Mouse (Mus musculus): ENCODE data around the gene Hs1bp3. TPM values are rescaled to one million over a fixed set of nuclear protein-coding genes. Genes with fewer than 3 reads are reported as not detected.
A peak's percentile ranks its signal among the peaks of the same experiment; 100 is the strongest.

The Hs1bp3 gene
- polyA plus RNA-seq, 1 experiment from 2014 or later: 20.0 TPM

GRCm38 (mm10) chr12:8365905-8366576 lies 52.8 kb downstream of the Hs1bp3 start:
- Histone ChIP-seq H3K27me3 (ENCODE audit: insufficient read depth, low read length) (no peaks in the 10 kb centered on the region), H3K36me3 (ENCODE audit: insufficient read depth, low read length) (no peaks in the 10 kb centered on the region), H3K9ac (replicated peaks; ENCODE audit: low read length) (no peak overlapping the region), H3K27ac (ENCODE audit: low read length) (no peak overlapping the region), H3K4me2 (replicated peaks; ENCODE audit: low read depth, low read length) (no peak overlapping the region), H3K9me3 (ENCODE audit: low read length) (no peaks in the 10 kb centered on the region), H3K4me1 (ENCODE audit: insufficient read depth, low read length) (peaks cover 4% of the 10 kb centered on the region; the same call in 1 of the 2 replicates), H3K4me3 (ENCODE audit: low read length) (no peak overlapping the region)
- 70% methylated on average over 5 of the region's 5 CpGs for WGBS
- ATAC-seq (ENCODE audit: low FRiP score, low TSS enrichment): no peak

DNA sequence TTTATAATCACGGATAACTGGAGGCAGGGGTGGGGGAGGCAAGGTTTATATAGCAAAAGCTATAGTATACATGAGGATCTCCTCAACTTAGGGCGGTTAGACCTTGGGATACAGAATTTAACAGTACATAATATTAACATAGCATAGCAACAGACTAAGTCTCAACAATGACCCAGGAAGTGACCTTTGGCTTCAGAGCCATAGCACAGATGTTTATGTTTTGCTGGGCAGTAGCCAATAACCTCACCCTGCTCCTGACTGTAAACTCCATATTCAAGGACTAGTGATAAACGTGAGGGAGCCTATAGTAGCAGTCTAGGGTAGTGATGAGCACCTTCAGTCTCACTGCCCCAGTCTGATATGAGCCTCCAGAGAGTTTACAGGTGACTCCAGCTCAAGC lies 53.5 kb downstream of the Hs1bp3 start:
- H3K4me2 ChIP-seq (replicated peaks; ENCODE audit: low read depth, low read length): no peak overlapping the region
- WGBS: 56% methylated on average over 3 of the region's 3 CpGs
- H3K9ac ChIP-seq (replicated peaks; ENCODE audit: low read length): no peak overlapping the region
- no peaks in the 10 kb centered on the region for H3K9me3 ChIP-seq (ENCODE audit: low read length)
- H3K4me3 ChIP-seq (ENCODE audit: low read length): no peak overlapping the region
- no peak for ATAC-seq (ENCODE audit: low FRiP score, low TSS enrichment)
- H3K4me1 ChIP-seq (ENCODE audit: insufficient read depth, low read length): peaks cover 4% of the 10 kb centered on the region; the same call in 1 of the 2 replicates
- H3K36me3 ChIP-seq (ENCODE audit: insufficient read depth, low read length): no peaks in the 10 kb centered on the region
- H3K27me3 ChIP-seq (ENCODE audit: insufficient read depth, low read length): no peaks in the 10 kb centered on the region
- H3K27ac ChIP-seq (ENCODE audit: low read length): no peak overlapping the region

DNA sequence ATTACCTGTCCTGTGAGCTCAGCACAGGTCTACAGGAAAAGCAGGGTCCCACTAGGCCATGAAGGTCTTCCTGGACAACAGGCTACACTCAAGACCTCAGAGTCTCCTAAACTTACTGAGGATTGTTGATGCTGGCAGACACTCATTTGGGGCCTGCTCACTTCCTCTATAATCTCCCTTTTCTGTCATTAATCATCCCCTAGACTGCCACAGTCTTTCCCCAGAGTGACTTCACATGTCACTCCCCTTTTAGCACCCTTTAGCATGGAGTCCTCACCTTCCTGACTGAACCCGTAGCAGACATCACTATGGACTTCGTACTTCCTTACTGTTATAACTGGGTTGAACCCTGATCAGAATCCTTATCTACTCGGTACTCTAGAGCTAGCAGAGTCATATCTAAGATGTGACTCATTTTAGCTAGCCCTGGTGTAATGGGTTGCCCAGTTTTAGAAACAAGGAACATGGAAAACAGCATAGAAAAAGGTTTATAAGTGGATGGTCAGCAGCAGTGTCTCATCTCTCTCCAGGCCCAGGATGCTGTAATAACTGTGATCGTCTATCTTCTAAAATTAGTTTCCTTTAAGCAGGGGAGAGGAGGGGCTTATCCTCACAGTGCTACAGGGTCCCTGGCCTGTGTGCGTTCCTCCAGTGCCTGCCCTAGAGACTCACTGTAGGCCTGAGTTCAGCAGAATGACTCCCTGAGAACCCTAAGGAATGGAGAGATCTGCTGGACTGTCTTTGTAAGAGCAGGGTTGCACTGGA lies 58.7 kb downstream of the Hs1bp3 start:
- Histone ChIP-seq H3K27ac (ENCODE audit: low read length) (no peak overlapping the region), H3K4me2 (replicated peaks; ENCODE audit: low read depth, low read length) (no peak overlapping the region), H3K36me3 (ENCODE audit: insufficient read depth, low read length) (no peaks in the 10 kb centered on the region), H3K9ac (replicated peaks; ENCODE audit: low read length) (no peak overlapping the region), H3K4me1 (ENCODE audit: insufficient read depth, low read length) (no peaks in the 10 kb centered on the region), H3K9me3 (ENCODE audit: low read length) (no peaks in the 10 kb centered on the region), H3K4me3 (ENCODE audit: low read length) (no peak overlapping the region), H3K27me3 (ENCODE audit: insufficient read depth, low read length) (no peaks in the 10 kb centered on the region)
- WGBS: 70% methylated on average over 5 of the region's 5 CpGs
- ATAC-seq (ENCODE audit: low FRiP score, low TSS enrichment): no peak; the same call in 1 of the 2 replicates

DNA sequence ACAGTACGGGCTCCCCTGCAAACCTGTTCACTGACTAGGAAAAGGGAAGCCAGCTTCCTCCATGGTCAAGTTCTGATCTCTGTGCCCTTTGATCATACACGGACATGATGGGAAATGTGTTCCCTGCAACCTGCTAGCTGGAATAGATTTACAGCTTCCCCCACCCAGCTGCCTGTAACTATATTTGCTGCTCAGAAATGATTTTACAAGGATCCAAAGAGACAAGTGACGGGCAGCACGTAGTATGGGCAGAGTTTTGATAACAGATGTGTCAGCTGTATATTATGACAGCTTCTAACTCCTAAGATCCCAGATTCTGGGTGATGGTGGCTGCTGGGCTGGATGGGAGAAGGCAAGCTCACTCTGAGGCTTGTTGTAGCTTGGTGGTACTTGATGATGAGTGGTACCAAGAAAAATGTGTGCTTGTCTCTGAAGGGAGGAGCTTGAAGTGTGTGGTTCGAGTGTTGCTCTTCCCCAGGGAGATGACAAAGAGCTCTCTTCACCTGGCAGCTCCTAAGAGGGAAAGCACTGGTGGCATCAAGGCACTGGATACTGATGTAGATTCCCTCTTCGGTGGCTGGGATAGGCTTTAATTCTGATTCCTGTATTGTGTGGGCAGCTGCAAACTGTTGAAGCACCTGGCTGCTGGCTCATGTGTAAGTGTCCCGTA lies 59.4 kb downstream of the Hs1bp3 start:
- no peaks in the 10 kb centered on the region for H3K36me3 ChIP-seq (ENCODE audit: insufficient read depth, low read length)
- 74% methylated on average over 7 of the region's 7 CpGs for WGBS
- H3K27ac ChIP-seq (ENCODE audit: low read length): no peak overlapping the region

GRCm38 (mm10) chr12:8373741-8374140 lies 60.5 kb downstream of the Hs1bp3 start:
- H3K9me3 ChIP-seq (ENCODE audit: low read length): no peaks in the 10 kb centered on the region
- no peak overlapping the region for H3K4me2 ChIP-seq (replicated peaks; ENCODE audit: low read depth, low read length)
- no peaks in the 10 kb centered on the region for H3K27me3 ChIP-seq (ENCODE audit: insufficient read depth, low read length)
- no peak overlapping the region for H3K9ac ChIP-seq (replicated peaks; ENCODE audit: low read length)
- H3K4me1 ChIP-seq (ENCODE audit: insufficient read depth, low read length): no peaks in the 10 kb centered on the region; the same call in 1 of the 2 replicates
- H3K27ac ChIP-seq (ENCODE audit: low read length): no peak overlapping the region
- H3K36me3 ChIP-seq (ENCODE audit: insufficient read depth, low read length): no peaks in the 10 kb centered on the region
- H3K4me3 ChIP-seq (ENCODE audit: low read length): no peak overlapping the region
- no peak for ATAC-seq (ENCODE audit: low FRiP score, low TSS enrichment)
- 86% methylated on average over 5 of the region's 5 CpGs for WGBS

More for the DNA sequence above, 59.4 kb downstream of the Hs1bp3 start:
- H3K9ac ChIP-seq (replicated peaks; ENCODE audit: low read length): no peak overlapping the region
- no peaks in the 10 kb centered on the region for H3K4me1 ChIP-seq (ENCODE audit: insufficient read depth, low read length)
- no peaks in the 10 kb centered on the region for H3K9me3 ChIP-seq (ENCODE audit: low read length)
- H3K4me2 ChIP-seq (replicated peaks; ENCODE audit: low read depth, low read length): no peak overlapping the region
- ATAC-seq (ENCODE audit: low FRiP score, low TSS enrichment): no peak
- H3K27me3 ChIP-seq (ENCODE audit: insufficient read depth, low read length): no peaks in the 10 kb centered on the region
- H3K4me3 ChIP-seq (ENCODE audit: low read length): no peak overlapping the region

GRCm38 (mm10) chr12:8377169-8377568 lies 63.9 kb downstream of the Hs1bp3 start:
- no peak overlapping the region for H3K9ac ChIP-seq (replicated peaks; ENCODE audit: low read length)
- no peaks in the 10 kb centered on the region for H3K27me3 ChIP-seq (ENCODE audit: insufficient read depth, low read length)
- no peak for ATAC-seq (ENCODE audit: low FRiP score, low TSS enrichment)
- no peak overlapping the region for H3K4me2 ChIP-seq (replicated peaks; ENCODE audit: low read depth, low read length)
- no peaks in the 10 kb centered on the region for H3K36me3 ChIP-seq (ENCODE audit: insufficient read depth, low read length)
- 91% methylated on average over 1 of the region's 1 CpGs for WGBS
- H3K9me3 ChIP-seq (ENCODE audit: low read length): no peaks in the 10 kb centered on the region
- H3K4me1 ChIP-seq (ENCODE audit: insufficient read depth, low read length): peaks cover 11% of the 10 kb centered on the region
- no peak overlapping the region for H3K4me3 ChIP-seq (ENCODE audit: low read length)
- H3K27ac ChIP-seq (ENCODE audit: low read length): no peak overlapping the region

- Histone ChIP-seq H3K36me3 (ENCODE audit: insufficient read depth, low read length) (no peaks in the 10 kb centered on the region), H3K4me3 (ENCODE audit: low read length) (no peak overlapping the region), H3K9ac (replicated peaks; ENCODE audit: low read length) (no peak overlapping the region), H3K9me3 (ENCODE audit: low read length) (no peaks in the 10 kb centered on the region), H3K27ac (ENCODE audit: low read length) (no peak overlapping the region), H3K4me1 (ENCODE audit: insufficient read depth, low read length) (peaks cover 14% of the 10 kb centered on the region), H3K4me2 (replicated peaks; ENCODE audit: low read depth, low read length) (no peak overlapping the region), H3K27me3 (ENCODE audit: insufficient read depth, low read length) (no peaks in the 10 kb centered on the region)
- WGBS: 78% methylated on average over 9 of the region's 9 CpGs
- no peak for ATAC-seq (ENCODE audit: low FRiP score, low TSS enrichment)
Measured at GRCm38 (mm10) chr12:8377955-8378620, 64.9 kb downstream of the Hs1bp3 start.

DNA sequence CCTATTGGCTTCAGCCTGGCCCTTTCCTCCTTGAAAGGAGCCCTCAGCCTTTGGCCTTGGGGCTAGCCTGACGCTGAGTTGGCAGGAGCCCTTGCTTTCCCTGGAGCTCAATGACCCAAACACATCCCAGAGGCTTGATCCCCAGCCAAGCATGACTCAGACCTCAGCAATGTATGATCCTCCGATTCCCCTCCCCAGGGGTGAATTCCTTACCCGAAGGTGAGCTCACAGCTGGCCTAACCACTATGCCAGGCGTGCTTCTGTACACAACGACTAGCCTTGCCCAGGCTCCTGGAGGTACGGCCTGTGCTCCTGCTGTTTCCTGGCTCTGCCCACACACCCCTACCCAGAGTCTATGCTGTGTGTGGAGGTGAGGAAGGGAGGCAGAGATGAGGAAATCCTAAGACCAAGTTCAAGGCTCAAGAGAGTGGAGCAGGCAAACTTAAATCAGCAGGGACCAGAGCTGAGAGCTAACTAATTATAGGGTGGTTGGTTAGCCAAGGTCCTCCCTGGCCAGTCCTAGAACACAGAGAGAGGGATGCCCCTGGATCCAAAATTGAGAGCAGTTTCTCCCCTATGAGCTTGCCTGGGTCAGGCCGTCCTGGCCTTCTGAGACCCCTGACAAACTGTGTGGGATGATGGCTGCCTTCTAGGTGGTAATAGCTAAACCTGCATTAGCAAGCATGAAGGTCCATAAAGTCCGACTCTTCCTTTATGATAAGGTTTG lies 66.7 kb downstream of the Hs1bp3 start:
- Histone ChIP-seq H3K36me3 (ENCODE audit: insufficient read depth, low read length) (no peaks in the 10 kb centered on the region), H3K4me1 (ENCODE audit: insufficient read depth, low read length) (peaks cover 14% of the 10 kb centered on the region), H3K4me3 (ENCODE audit: low read length) (no peak overlapping the region), H3K9ac (replicated peaks; ENCODE audit: low read length) (no peak overlapping the region), H3K27me3 (ENCODE audit: insufficient read depth, low read length) (no peaks in the 10 kb centered on the region), H3K9me3 (ENCODE audit: low read length) (no peaks in the 10 kb centered on the region), H3K4me2 (replicated peaks; ENCODE audit: low read depth, low read length) (no peak overlapping the region), H3K27ac (ENCODE audit: low read length) (peak overlapping the region; percentile 10; the same call in 1 of the 2 replicates)
- 31% methylated on average over 8 of the region's 8 CpGs for WGBS
- ATAC-seq (ENCODE audit: low FRiP score, low TSS enrichment): peak; percentile 90

- H3K9me3 ChIP-seq (ENCODE audit: low read length): no peaks in the 10 kb centered on the region
- no peak for ATAC-seq (ENCODE audit: low FRiP score, low TSS enrichment)
- no peak overlapping the region for H3K27ac ChIP-seq (ENCODE audit: low read length)
- peaks cover 14% of the 10 kb centered on the region for H3K4me1 ChIP-seq (ENCODE audit: insufficient read depth, low read length)
- no peak overlapping the region for H3K4me2 ChIP-seq (replicated peaks; ENCODE audit: low read depth, low read length)
- H3K27me3 ChIP-seq (ENCODE audit: insufficient read depth, low read length): no peaks in the 10 kb centered on the region
- WGBS: 68% methylated on average over 9 of the region's 9 CpGs
- no peaks in the 10 kb centered on the region for H3K36me3 ChIP-seq (ENCODE audit: insufficient read depth, low read length)
- H3K9ac ChIP-seq (replicated peaks; ENCODE audit: low read length): no peak overlapping the region
- no peak overlapping the region for H3K4me3 ChIP-seq (ENCODE audit: low read length)
Measured at GRCm38 (mm10) chr12:8380944-8381343, 67.7 kb downstream of the Hs1bp3 start.
